Mouse (Mus musculus) ES-E14 (cell line): Measurements from ENCODE around the gene Spata5.

Experiments
- HCFC1 ChIP-seq: IDR thresholded peaks from 2 replicates; pipeline ENCODE4 v1.6.1; 2012; ENCODE audit warnings: low read length, inconsistent platforms, borderline replicate concordance; ENCODE audit not compliant: insufficient read depth
- ZNF384 ChIP-seq: IDR thresholded peaks from 2 replicates; pipeline ENCODE4 v1.6.1; 2012; ENCODE audit warnings: low read depth, low read length, inconsistent platforms

GRCm38 (mm10) chr3:37551486-37551885 lies 131.8 kb downstream of the Spata5 start:
- TF ChIP-seq ZNF384, result no peak
- TF ChIP-seq HCFC1, result no peak
